Mouse (Mus musculus) liver, embryonic 16.5 days (tissue): Measurements from ENCODE around the gene Cish. TPM values are rescaled to one million over a fixed set of nuclear protein-coding genes. Genes with fewer than 3 reads are reported as not detected.

Experiments
- ATAC-seq: fragments of 200-750 bp; cut with Nextera tagmentation; 2 replicates; pipeline ENCODE4 v1.8.0; 2017; ENCODE audit warnings: low read depth, mild to moderate bottlenecking, moderate number of reproducible peaks, moderate library complexity
- H3K27ac ChIP-seq: fragments of 300-500 bp; sonication (generic); 2 replicates; pipeline ENCODE4 v1.5.1; 2014; ENCODE audit warnings: mild to moderate bottlenecking, low read length
- H3K27me3 ChIP-seq: fragments of 300-500 bp; sonication (generic); 2 replicates; pipeline ENCODE4 v1.6.1; 2014; ENCODE audit warnings: low read depth, low read length, mixed read lengths; ENCODE audit not compliant: control insufficient read depth, insufficient read depth
- H3K36me3 ChIP-seq: fragments of 300-500 bp; sonication (generic); 2 replicates; pipeline ENCODE4 v1.6.1; 2014; ENCODE audit warnings: mild to moderate bottlenecking; ENCODE audit not compliant: control insufficient read depth, insufficient read depth
- H3K4me1 ChIP-seq: fragments of 300-500 bp; sonication (generic); 2 replicates; pipeline ENCODE4 v1.6.1; 2014; ENCODE audit warnings: low read depth, low read length, mixed read lengths; ENCODE audit not compliant: control insufficient read depth
- H3K4me2 ChIP-seq: fragments of 300-500 bp; sonication (generic); 2 replicates; pipeline ENCODE4 v1.6.1; 2014; ENCODE audit warnings: low read depth, low read length, mixed read lengths
- H3K4me3 ChIP-seq: fragments of 300-500 bp; sonication (generic); 2 replicates; pipeline ENCODE4 v1.5.1; 2014; ENCODE audit warnings: low read depth, mild to moderate bottlenecking, low read length
- H3K9ac ChIP-seq: fragments of 300-500 bp; sonication (generic); 2 replicates; pipeline ENCODE4 v1.6.1; 2014; ENCODE audit warnings: low read depth, low read length
- H3K9me3 ChIP-seq: fragments of 300-500 bp; sonication (generic); replicated peaks from 2 replicates; pipeline ENCODE4 v1.6.1; 2016; ENCODE audit warnings: low read length; ENCODE audit not compliant: control insufficient read depth
- WGBS: fragments of 180-500 bp; shearing (Covaris S2); extraction: QIAGEN DNeasy Blood & Tissue Kit; methylation state at CpG from one replicate; pipeline ENCODE4 v1.1.7; 2014; ENCODE audit not compliant: insufficient replicate concordance; 5-methylcytosine and 5-hydroxymethylcytosine counted together
- polyA plus RNA-seq: library from polyadenylated mRNA; unstranded; fragments of >200 nt; fragmentation: Nextera tagmentation; extraction: Ambion mirVana; gene quantifications from 2 replicates; pipeline ENCODE4 v1.2.1, GENCODE M21; 2015

Cish gene
- polyA plus RNA-seq, 1 experiment from 2014 or later = 10.7 TPM

GRCm38 (mm10) chr9:107327879-107328620, 32.2 kb downstream of the Cish start:
- Histone ChIP-seq H3K9me3 (no peaks in the 10 kb centered on the region), H3K9ac (no peak overlapping the region), H3K4me2 (no peak overlapping the region), H3K27me3 (no peaks in the 10 kb centered on the region), H3K4me3 (no peak overlapping the region), H3K36me3 (no peaks in the 10 kb centered on the region), H3K27ac (no peak overlapping the region), H3K4me1 (no peaks in the 10 kb centered on the region)
- 73% methylated on average over 16 of the region's 16 CpGs for WGBS
- ATAC-seq = no peak

- WGBS = 51% methylated on average over 6 of the region's 6 CpGs
- ATAC-seq = no peak
Observed at GRCm38 (mm10) chr9:107330791-107331190, 35.0 kb downstream of the Cish start.

GRCm38 (mm10) chr9:107333686-107334085, 37.9 kb downstream of the Cish start:
- Histone ChIP-seq H3K27me3 (no peaks in the 10 kb centered on the region), H3K4me3 (no peak overlapping the region), H3K27ac (no peak overlapping the region), H3K4me1 (peaks cover 6% of the 10 kb centered on the region), H3K9me3 (no peaks in the 10 kb centered on the region), H3K9ac (no peak overlapping the region), H3K4me2 (no peak overlapping the region), H3K36me3 (no peaks in the 10 kb centered on the region)
- 41% methylated on average over 2 of the region's 2 CpGs for WGBS
- no peak for ATAC-seq

More at GRCm38 (mm10) chr9:107330791-107331190, 35.0 kb downstream of the Cish start:
- Histone ChIP-seq H3K9ac (no peak overlapping the region), H3K27me3 (no peaks in the 10 kb centered on the region), H3K4me1 (no peaks in the 10 kb centered on the region), H3K36me3 (no peaks in the 10 kb centered on the region), H3K9me3 (no peaks in the 10 kb centered on the region), H3K4me2 (no peak overlapping the region), H3K27ac (no peak overlapping the region), H3K4me3 (no peak overlapping the region)

GRCm38 (mm10) chr9:107334356-107334755, 38.5 kb downstream of the Cish start:
- Histone ChIP-seq H3K4me1 (peaks cover 9% of the 10 kb centered on the region), H3K9me3 (no peaks in the 10 kb centered on the region), H3K27ac (no peak overlapping the region), H3K4me3 (no peak overlapping the region), H3K36me3 (no peaks in the 10 kb centered on the region), H3K27me3 (no peaks in the 10 kb centered on the region), H3K4me2 (no peak overlapping the region), H3K9ac (no peak overlapping the region)
- 61% methylated on average over 6 of the region's 6 CpGs for WGBS
- ATAC-seq = no peak

- no peak overlapping the region for H3K27ac ChIP-seq
- no peaks in the 10 kb centered on the region for H3K27me3 ChIP-seq
- H3K36me3 ChIP-seq = no peaks in the 10 kb centered on the region
- no peak overlapping the region for H3K9ac ChIP-seq
- H3K4me1 ChIP-seq = peaks cover 9% of the 10 kb centered on the region
- no peaks in the 10 kb centered on the region for H3K9me3 ChIP-seq
- no peak overlapping the region for H3K4me2 ChIP-seq
- no peak for ATAC-seq
- WGBS = 70% methylated on average over 5 of the region's 5 CpGs
- H3K4me3 ChIP-seq = no peak overlapping the region
Observed at GRCm38 (mm10) chr9:107335046-107335445, 39.2 kb downstream of the Cish start.

GRCm38 (mm10) chr9:107335909-107336308, 40.1 kb downstream of the Cish start:
- H3K4me3 ChIP-seq = no peak overlapping the region
- no peak for ATAC-seq
- 6% methylated on average over 5 of the region's 5 CpGs for WGBS
- no peaks in the 10 kb centered on the region for H3K36me3 ChIP-seq
- H3K27ac ChIP-seq = no peak overlapping the region
- H3K4me2 ChIP-seq = no peak overlapping the region
- peaks cover 10% of the 10 kb centered on the region for H3K4me1 ChIP-seq
- H3K9ac ChIP-seq = no peak overlapping the region
- no peaks in the 10 kb centered on the region for H3K9me3 ChIP-seq
- H3K27me3 ChIP-seq = peaks cover 4% of the 10 kb centered on the region; the same call in 1 of the 2 replicates

- peaks cover 11% of the 10 kb centered on the region for H3K4me1 ChIP-seq
- WGBS = 73% methylated on average over 6 of the region's 6 CpGs
- peaks cover 9% of the 10 kb centered on the region for H3K27me3 ChIP-seq
- no peak overlapping the region for H3K27ac ChIP-seq
- no peak overlapping the region for H3K9ac ChIP-seq
- no peak overlapping the region for H3K4me2 ChIP-seq
- no peak for ATAC-seq
- no peaks in the 10 kb centered on the region for H3K9me3 ChIP-seq
- H3K4me3 ChIP-seq = no peak overlapping the region
- no peaks in the 10 kb centered on the region for H3K36me3 ChIP-seq
Observed at GRCm38 (mm10) chr9:107336386-107336785, 40.6 kb downstream of the Cish start.

GRCm38 (mm10) chr9:107338172-107338883, 42.5 kb downstream of the Cish start, which contains the start of gene Hemk1:
Gene Hemk1, minus strand, starts transcription at chr9:107338350.
- Histone ChIP-seq H3K9ac (peak within 1 kb of the TSS; percentile 65), H3K4me1 (peaks cover 11% of the 10 kb centered on the region), H3K4me3 (peak within 1 kb of the TSS; percentile 64), H3K27ac (0 out of 2 replicates have a peak within 1 kb of the TSS, but pooled peaks have one; percentile 3), H3K36me3 (no peaks in the 10 kb centered on the region), H3K27me3 (peaks cover 19% of the 10 kb centered on the region), H3K9me3 (no peaks in the 10 kb centered on the region), H3K4me2 (peak within 1 kb of the TSS; percentile 85)
- ATAC-seq = peak; percentile 79
- 5% methylated on average over 30 of the region's 30 CpGs for WGBS
